12 mouse cellular contexts compared by ENCODE assay signal in the genomic region with DNA sequence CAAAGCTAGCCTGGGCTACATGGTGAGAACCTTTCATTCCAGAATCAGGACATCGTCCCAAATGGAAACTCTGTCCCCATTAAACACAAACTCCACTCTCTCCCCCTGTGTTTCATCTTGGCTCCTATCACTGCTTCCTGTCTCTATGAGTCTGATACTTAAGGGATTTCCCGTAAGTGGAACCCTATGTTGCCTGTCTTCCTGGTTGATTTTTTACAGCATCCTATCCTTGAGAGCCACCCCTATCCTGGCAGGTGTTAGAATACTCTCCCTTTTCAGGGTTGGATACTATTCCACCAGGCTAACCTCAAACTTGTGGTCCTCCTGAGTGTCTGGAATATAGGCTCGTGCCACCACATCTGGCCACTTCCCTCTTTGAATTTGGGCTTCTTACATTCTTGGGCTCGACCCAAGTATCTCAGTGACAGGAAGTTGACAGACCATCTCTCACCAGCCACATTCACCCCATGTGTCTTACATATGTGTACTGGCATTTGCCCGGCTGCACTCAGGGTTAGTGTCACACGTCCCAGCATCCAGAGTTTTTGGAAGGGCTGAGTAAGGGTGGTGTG. TPM values are rescaled to one million over a fixed set of nuclear protein-coding genes. Genes with fewer than 3 reads are reported as not detected.
DNase-seq lines count a peak whose midpoint lies in the region; ATAC-seq lines count a peak whose summit lies in the region.
"Had no signal": no experiment of that assay in that cellular context is flagged by ENCODE, and none has a peak within 500 bp of the region (broad histone marks: within the 10 kb centered on the region; RNA-seq: fewer than 3 reads in every experiment).

No protein-coding gene starts in this region.

- intact Hi-C loops in heart, postnatal 36 days (cut with DNase I) = loop anchor here (5.0 kb wide), 1 partner anchor 1443 kb away; no protein-coding TSS in a partner anchor

- H3K4me2 ChIP-seq in heart, embryonic 13.5 days = peak overlapping the region; percentile 66
- H3K4me2 ChIP-seq in liver, embryonic 13.5 days = 0 out of 2 replicates have a peak overlapping the region, but pooled peaks have one; percentile 18
- no peak overlapping the region for H3K4me2 ChIP-seq in liver, embryonic 12.5 days
- no peak overlapping the region for H3K4me2 ChIP-seq in forebrain, embryonic 13.5 days

- 70% methylated on average over 6 of the region's 6 CpGs for WGBS in heart, embryonic 13.5 days
- WGBS in liver, embryonic 13.5 days (ENCODE audit: insufficient replicate concordance) = 43% methylated on average over 6 of the region's 6 CpGs
- WGBS in liver, embryonic 12.5 days (ENCODE audit: insufficient replicate concordance) = 43% methylated on average over 6 of the region's 6 CpGs
- WGBS in embryonic facial prominence, embryonic 10.5 days = 81% methylated on average over 6 of the region's 6 CpGs
- WGBS in forebrain, embryonic 13.5 days = 82% methylated on average over 6 of the region's 6 CpGs

- H3K9ac ChIP-seq in heart, embryonic 13.5 days = no peak overlapping the region
- H3K9ac ChIP-seq in liver, embryonic 13.5 days = no peak overlapping the region
- no peak overlapping the region for H3K9ac ChIP-seq in liver, embryonic 12.5 days
- no peak overlapping the region for H3K9ac ChIP-seq in forebrain, embryonic 13.5 days
- H3K9ac ChIP-seq: forebrain, embryonic 12.5 days had no signal

- peaks cover 30% of the 10 kb centered on the region for H3K4me1 ChIP-seq in heart, embryonic 13.5 days
- H3K4me1 ChIP-seq in liver, embryonic 13.5 days (replicated peaks) = peaks cover 15% of the 10 kb centered on the region
- peaks cover 17% of the 10 kb centered on the region for H3K4me1 ChIP-seq in liver, embryonic 12.5 days
- H3K4me1 ChIP-seq in embryonic facial prominence, embryonic 10.5 days = peaks cover 32% of the 10 kb centered on the region
- H3K4me1 ChIP-seq in forebrain, embryonic 13.5 days = peaks cover 15% of the 10 kb centered on the region; the same call in 1 of the 2 replicates

- H3K27me3 ChIP-seq in heart, embryonic 13.5 days (replicated peaks) = peaks cover 10% of the 10 kb centered on the region; the same call in 1 of the 2 replicates
- no peaks in the 10 kb centered on the region for H3K27me3 ChIP-seq in liver, embryonic 13.5 days
- H3K27me3 ChIP-seq in liver, embryonic 12.5 days (replicated peaks) = no peaks in the 10 kb centered on the region; the same call in 1 of the 2 replicates
- 0 out of 2 replicates have a peak, but pooled peaks cover 3% of the 10 kb centered on the region for H3K27me3 ChIP-seq in embryonic facial prominence, embryonic 10.5 days (replicated peaks; ENCODE audit: low read depth, poor library complexity, severe bottlenecking)
- H3K27me3 ChIP-seq in forebrain, embryonic 13.5 days = peaks cover 24% of the 10 kb centered on the region

- H3K27ac ChIP-seq in heart, embryonic 13.5 days (replicated peaks) = peak overlapping the region; percentile 39; the same call in 1 of the 2 replicates
- no peak overlapping the region for H3K27ac ChIP-seq in liver, embryonic 13.5 days
- H3K27ac ChIP-seq in liver, embryonic 12.5 days = no peak overlapping the region
- peak overlapping the region; percentile 63; the same call in 1 of the 2 replicates for H3K27ac ChIP-seq in embryonic facial prominence, embryonic 10.5 days (replicated peaks)
- no peak overlapping the region for H3K27ac ChIP-seq in forebrain, embryonic 13.5 days
- H3K27ac ChIP-seq: forebrain, embryonic 12.5 days; gastrocnemius, adult 2 months had no signal

- ATAC-seq in heart, embryonic 13.5 days (ENCODE audit: extremely low read depth, insufficient number of reproducible peaks, low FRiP score, low TSS enrichment) = no peak
- no peak for ATAC-seq in liver, embryonic 13.5 days (ENCODE audit: low read depth)
- no peak for ATAC-seq in liver, embryonic 12.5 days
- peak; percentile 53 for ATAC-seq in megakaryocyte progenitor cell, adult 5-6 weeks (replicated peaks; ENCODE audit: poor library complexity)
- ATAC-seq in forebrain, embryonic 13.5 days = no peak
- ATAC-seq: midbrain, embryonic 16.5 days had no signal

- H3K9me3 ChIP-seq in heart, embryonic 13.5 days = no peaks in the 10 kb centered on the region
- no peaks in the 10 kb centered on the region for H3K9me3 ChIP-seq in liver, embryonic 13.5 days (replicated peaks)
- no peaks in the 10 kb centered on the region for H3K9me3 ChIP-seq in liver, embryonic 12.5 days (replicated peaks)
- H3K9me3 ChIP-seq in embryonic facial prominence, embryonic 10.5 days = no peaks in the 10 kb centered on the region
- H3K9me3 ChIP-seq in forebrain, embryonic 13.5 days (replicated peaks) = no peaks in the 10 kb centered on the region

- no peak overlapping the region for H3K4me3 ChIP-seq in heart, embryonic 13.5 days
- no peak overlapping the region for H3K4me3 ChIP-seq in liver, embryonic 13.5 days (replicated peaks)
- no peak overlapping the region for H3K4me3 ChIP-seq in liver, embryonic 12.5 days
- H3K4me3 ChIP-seq in embryonic facial prominence, embryonic 10.5 days = no peak overlapping the region
- H3K4me3 ChIP-seq in forebrain, embryonic 13.5 days = no peak overlapping the region
- H3K4me3 ChIP-seq: forebrain, embryonic 12.5 days had no signal

- no peaks in the 10 kb centered on the region for H3K36me3 ChIP-seq in heart, embryonic 13.5 days
- H3K36me3 ChIP-seq in liver, embryonic 13.5 days = no peaks in the 10 kb centered on the region
- no peaks in the 10 kb centered on the region for H3K36me3 ChIP-seq in liver, embryonic 12.5 days
- H3K36me3 ChIP-seq in embryonic facial prominence, embryonic 10.5 days (replicated peaks) = no peaks in the 10 kb centered on the region
- H3K36me3 ChIP-seq in forebrain, embryonic 13.5 days (ENCODE audit: poor library complexity, severe bottlenecking) = no peaks in the 10 kb centered on the region
- H3K36me3 ChIP-seq: forebrain, embryonic 12.5 days had no signal

- no peak for DNase-seq in heart, postnatal 36 days
- DNase-seq in liver, embryonic 13.5 days = no peak
- no peak for DNase-seq in embryonic facial prominence, embryonic 10.5 days (ENCODE audit: low spot score)
- no peak for DNase-seq in right cerebral cortex, postnatal 4 days
- DNase-seq: cerebellum, adult 9-10 months; gastrocnemius, adult 2 months had no signal

RNA-seq across cellular contexts. Expression of a gene that starts 43.6 kb away (rescaled TPM):
- 9.4 and 10.9 TPM in 2 replicates for polyA plus RNA-seq in heart, embryonic 13.5 days (2015; fragmentation: Nextera tagmentation; extraction: Ambion mirVana)
- 100 to 1,000 TPM; 109 to 114 TPM for total RNA-seq in heart, postnatal 36 days (2021)
- polyA plus RNA-seq in liver, embryonic 13.5 days (2015; fragmentation: Nextera tagmentation; extraction: Ambion mirVana) = 5.3 and 7.0 TPM in 2 replicates
- polyA plus RNA-seq in liver, embryonic 12.5 days (2016; fragmentation: Nextera tagmentation; extraction: Ambion mirVana) = 33.8 TPM in 2 replicates
- 11.4 and 14.1 TPM in 2 replicates for polyA plus RNA-seq in embryonic facial prominence, embryonic 10.5 days (2016; fragmentation: Nextera tagmentation; extraction: Ambion mirVana)
- 45.4 and 50.2 TPM in 2 replicates for total RNA-seq in megakaryocyte progenitor cell, adult 5-6 weeks (2015)
- 33.6 and 33.9 TPM in 2 replicates for total RNA-seq in megakaryocyte progenitor cell, adult 5-6 weeks (2017)
- 11.0 and 12.6 TPM in 2 replicates for polyA plus RNA-seq in forebrain, embryonic 13.5 days (2015; fragmentation: Nextera tagmentation; extraction: Ambion mirVana)

Comparison
In these comparisons a context has a peak if more than half of its experiments do, and no peak if none do; other contexts are left out.
1. H3K4me2 ChIP-seq: peak in heart, embryonic 13.5 days (single experiment) and liver, embryonic 13.5 days (single experiment); none in liver, embryonic 12.5 days (single experiment) and forebrain, embryonic 13.5 days (single experiment).
2. H3K27ac ChIP-seq: peak in heart, embryonic 13.5 days (single experiment) and embryonic facial prominence, embryonic 10.5 days (single experiment); none in liver, embryonic 13.5 days (single experiment), liver, embryonic 12.5 days (single experiment) and forebrain, embryonic 13.5 days (single experiment).